Mouse (Mus musculus) G1E (cell line): ENCODE results near the gene Rxfp1.

Experiments used
- CTCF ChIP-seq: IDR thresholded peaks from 2 replicates; pipeline ENCODE4 v1.5.1; 2012; ENCODE audit warnings: low read depth, low read length, inconsistent platforms, mixed read lengths
- GATA1 ChIP-seq: IDR thresholded peaks from 2 replicates; pipeline ENCODE4 v1.6.1; 2012; ENCODE audit warnings: borderline replicate concordance, low read length, inconsistent platforms, mixed read lengths
- TAL1 ChIP-seq: conservative IDR thresholded peaks from 2 replicates; pipeline ENCODE4 v1.6.1; 2012; ENCODE audit warnings: low read depth, low read length, inconsistent platforms, mixed read lengths

- no peak for TF ChIP-seq GATA1
- no peak for TF ChIP-seq CTCF
- TF ChIP-seq TAL1, result no peak
Observed at GRCm38 (mm10) chr3:79746585-79746984, 8.9 kb upstream of the Rxfp1 start.
